Mouse (Mus musculus) MEL (cell line): ENCODE measurements at regions not wholly inside any gene's neighbourhood (a gene's known extent, or its start where the extent isn't known, plus 50 kb on each side); places are given as distances from the start of the nearest gene placed in this dataset.

Experiments
- DNase-seq: peaks from one replicate; pipeline ENCODE4 v3.0.0; 2011; ENCODE audit warnings: low read depth, low spot score
- H3K27ac ChIP-seq: 2 replicates; pipeline ENCODE4 v1.5.1; 2012; ENCODE audit warnings: low read depth, mild to moderate bottlenecking, control low read depth, low read length, moderate library complexity; ENCODE audit not compliant: control insufficient read depth
- H3K27me3 ChIP-seq, 2 experiments: fragments of 150-350 bp in 1 of 2; sonication (generic) in 1 of 2; 2 replicates each; pipeline ENCODE4 v1.6.1; 2012; ENCODE audit warnings: low read length in 2 of 2, mild to moderate bottlenecking in 2 of 2, improper control_type of control experiment in 1 of 2, moderate library complexity in 1 of 2; ENCODE audit not compliant: insufficient read depth in 2 of 2, control insufficient read depth in 1 of 2
- H3K36me3 ChIP-seq, 2 experiments: 2 replicates each; pipeline ENCODE4 v1.6.1; 2012 to 2014; ENCODE audit warnings: low read length in 2 of 2, improper control_type of control experiment in 1 of 2, inconsistent platforms in 1 of 2, mild to moderate bottlenecking in 1 of 2; ENCODE audit not compliant: insufficient read depth in 2 of 2, control insufficient read depth in 1 of 2
- H3K4me1 ChIP-seq, 2 experiments: fragments of 150-350 bp in 1 of 2; sonication (generic) in 1 of 2; 2 replicates each; pipeline ENCODE4 v1.6.1; 2012; ENCODE audit warnings: low read length in 2 of 2, improper control_type of control experiment in 1 of 2, mild to moderate bottlenecking in 1 of 2; ENCODE audit not compliant: insufficient read depth in 2 of 2, control insufficient read depth in 1 of 2
- H3K4me3 ChIP-seq, 2 experiments: fragments of 150-350 bp in 1 of 2; sonication (generic) in 1 of 2; 2 replicates each; pipeline ENCODE4 v1.5.1; 2012; ENCODE audit warnings: low read depth in 2 of 2, low read length in 2 of 2, mild to moderate bottlenecking in 2 of 2, moderate library complexity in 2 of 2, control low read depth in 1 of 2, improper control_type of control experiment in 1 of 2; ENCODE audit not compliant: control insufficient read depth in 1 of 2, insufficient read depth in 1 of 2
- H3K79me2 ChIP-seq: 2 replicates; pipeline ENCODE4 v1.6.1; 2012; ENCODE audit warnings: mild to moderate bottlenecking, low read length, moderate library complexity; ENCODE audit not compliant: control insufficient read depth, poor library complexity, insufficient read depth
- H3K9ac ChIP-seq: 2 replicates; pipeline ENCODE4 v1.6.1; 2012; ENCODE audit warnings: low read depth, mild to moderate bottlenecking, control low read depth, low read length, moderate library complexity; ENCODE audit not compliant: control insufficient read depth, poor library complexity, severe bottlenecking
- H3K9me3 ChIP-seq: fragments of 150-350 bp; sonication (generic); replicated peaks from 2 replicates; pipeline ENCODE4 v1.6.1; 2012; ENCODE audit warnings: mild to moderate bottlenecking, low read length, improper control_type of control experiment, moderate library complexity; ENCODE audit not compliant: insufficient read depth
- CHD2 ChIP-seq: IDR thresholded peaks from 2 replicates; pipeline ENCODE4 v1.6.1; 2011; ENCODE audit warnings: low read length, improper control_type of control experiment
- CTCF ChIP-seq, 3 experiments: IDR thresholded peaks in 2 of 3; conservative IDR thresholded peaks in 1 of 3; 2 replicates each; pipeline ENCODE4 v1.5.1; 2011 to 2012; ENCODE audit warnings: low read length in 3 of 3, low read depth in 2 of 3, mild to moderate bottlenecking in 2 of 3, improper control_type of control experiment in 1 of 3, inconsistent platforms in 1 of 3, mixed read lengths in 1 of 3, moderate library complexity in 1 of 3; ENCODE audit not compliant: control insufficient read depth in 1 of 3, insufficient read depth in 1 of 3, poor library complexity in 1 of 3, severe bottlenecking in 1 of 3
- E2F4 ChIP-seq: IDR thresholded peaks from 2 replicates; pipeline ENCODE4 v1.6.1; 2011; ENCODE audit warnings: low read depth, low read length, improper control_type of control experiment, borderline replicate concordance
- ETS1 ChIP-seq: IDR thresholded peaks from 2 replicates; pipeline ENCODE4 v1.6.1; 2012; ENCODE audit warnings: low read depth, mild to moderate bottlenecking, inconsistent platforms, low read length, improper control_type of control experiment, moderate library complexity
- GATA1 ChIP-seq: IDR thresholded peaks from 2 replicates; pipeline ENCODE4 v1.6.1; 2011; ENCODE audit warnings: low read depth, low read length, improper control_type of control experiment
- MAFK ChIP-seq: IDR thresholded peaks from 2 replicates; pipeline ENCODE4 v1.6.1; 2011; ENCODE audit warnings: low read depth, mild to moderate bottlenecking, low read length, improper control_type of control experiment, borderline replicate concordance
- MEF2A ChIP-seq: IDR thresholded peaks from 2 replicates; pipeline ENCODE4 v1.6.1; 2014; ENCODE audit warnings: low read depth, mild to moderate bottlenecking, inconsistent platforms, low read length, improper control_type of control experiment; ENCODE audit not compliant: poor library complexity, insufficient replicate concordance, severe bottlenecking; ENCODE audit errors: extremely low read depth
- MXI1 ChIP-seq: IDR thresholded peaks from 2 replicates; pipeline ENCODE4 v1.6.1; 2011; ENCODE audit warnings: mild to moderate bottlenecking, low read depth, low read length, improper control_type of control experiment
- POLR2A ChIP-seq, 2 experiments: IDR thresholded peaks; 2 replicates each; pipeline ENCODE4 v1.6.1; 2011 to 2012; ENCODE audit warnings: low read length in 2 of 2, mild to moderate bottlenecking in 2 of 2, control low read depth in 1 of 2, improper control_type of control experiment in 1 of 2, low read depth in 1 of 2, moderate library complexity in 1 of 2; ENCODE audit not compliant: control insufficient read depth in 1 of 2, insufficient read depth in 1 of 2, poor library complexity in 1 of 2
- POLR2AphosphoS2 ChIP-seq: IDR thresholded peaks from 2 replicates; pipeline ENCODE4 v1.6.1; 2011; ENCODE audit warnings: low read length, improper control_type of control experiment
- POLR2AphosphoS5 ChIP-seq: IDR thresholded peaks from 2 replicates; pipeline ENCODE4 v1.6.1; 2012; ENCODE audit warnings: low read depth, borderline replicate concordance, mild to moderate bottlenecking, inconsistent platforms, low read length, moderate library complexity, mixed read lengths
- RAD21 ChIP-seq: IDR thresholded peaks from 2 replicates; pipeline ENCODE4 v1.6.1; 2011; ENCODE audit warnings: mild to moderate bottlenecking, low read depth, low read length, improper control_type of control experiment
- RCOR1 ChIP-seq: IDR thresholded peaks from 2 replicates; pipeline ENCODE4 v1.6.1; 2012; ENCODE audit warnings: low read depth, mild to moderate bottlenecking, inconsistent platforms, low read length, improper control_type of control experiment
- SMC3 ChIP-seq: IDR thresholded peaks from 2 replicates; pipeline ENCODE4 v1.6.1; 2011; ENCODE audit warnings: low read depth, low read length, improper control_type of control experiment
- TAL1 ChIP-seq: IDR thresholded peaks from 2 replicates; pipeline ENCODE4 v1.6.1; 2012; ENCODE audit warnings: mild to moderate bottlenecking, inconsistent platforms, low read length, moderate library complexity, mixed read lengths
- UBTF ChIP-seq: IDR thresholded peaks from 2 replicates; pipeline ENCODE4 v1.6.1; 2012; ENCODE audit warnings: low read depth, mild to moderate bottlenecking, inconsistent platforms, low read length, improper control_type of control experiment, moderate library complexity, borderline replicate concordance; ENCODE audit not compliant: insufficient read depth
- USF2 ChIP-seq, 2 experiments: IDR thresholded peaks; 2 replicates each; pipeline ENCODE4 v1.6.1; 2011 to 2012; ENCODE audit warnings: improper control_type of control experiment in 2 of 2, low read length in 2 of 2, borderline replicate concordance in 1 of 2, inconsistent platforms in 1 of 2, low read depth in 1 of 2, mild to moderate bottlenecking in 1 of 2; ENCODE audit not compliant: insufficient read depth in 1 of 2
- ZC3H11A ChIP-seq: IDR thresholded peaks from 2 replicates; pipeline ENCODE4 v1.6.1; 2012; ENCODE audit warnings: low read depth, mild to moderate bottlenecking, inconsistent platforms, low read length, improper control_type of control experiment

DNA sequence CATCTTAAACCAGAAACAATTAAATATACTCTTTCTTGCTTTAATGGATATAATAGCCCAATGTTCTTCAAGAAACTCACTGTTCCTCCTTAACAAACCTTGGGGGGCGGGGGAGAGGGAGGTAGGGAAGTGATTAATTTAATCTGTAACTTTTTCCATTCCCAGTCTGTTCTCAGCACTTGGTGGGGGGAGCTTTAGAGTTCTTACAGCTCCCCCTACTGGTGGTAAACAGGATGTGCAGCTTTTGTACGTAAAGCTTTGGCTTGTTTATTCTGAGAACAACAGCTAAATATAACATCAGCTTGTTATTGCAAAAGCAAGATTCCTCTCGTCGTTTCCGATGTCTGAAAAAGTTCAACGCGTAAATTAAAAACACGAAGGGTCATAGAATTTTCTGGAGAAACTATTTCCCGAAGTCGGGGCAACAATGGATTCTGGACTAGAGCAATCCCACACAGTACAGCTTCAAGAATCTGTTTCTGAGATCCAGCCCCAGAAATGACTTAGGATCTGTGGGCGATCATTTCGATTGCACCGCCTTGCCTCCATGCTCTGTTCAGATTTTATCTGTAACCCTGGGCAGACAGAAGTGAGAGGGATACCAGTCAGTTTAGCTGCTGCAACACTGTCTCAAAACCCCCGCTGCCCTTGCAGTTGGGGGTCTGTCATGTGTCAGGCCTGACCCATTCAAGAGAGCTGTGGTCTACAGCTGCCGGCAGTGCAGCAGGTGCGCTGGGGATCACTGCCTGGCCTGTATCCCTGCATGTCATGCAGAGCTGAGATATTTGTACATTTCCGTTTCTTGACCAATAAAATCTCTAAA is 183.1 kb upstream of the Ednrb start:
- Histone ChIP-seq H3K4me1 (no peaks in the 10 kb centered on the region), H3K9me3 (no peaks in the 10 kb centered on the region), H3K27ac (no peak overlapping the region), H3K79me2 (no peaks in the 10 kb centered on the region), H3K27me3 (no peaks in the 10 kb centered on the region), H3K9ac (no peak overlapping the region), H3K4me3 (no peak overlapping the region), H3K36me3 (no peaks in the 10 kb centered on the region)
- TF ChIP-seq UBTF (no peak), ZC3H11A (0 out of 2 replicates have a peak, but pooled peaks have one; percentile 4), POLR2AphosphoS2 (no peak), RCOR1 (no peak), E2F4 (no peak), CHD2 (no peak), POLR2AphosphoS5 (no peak), CTCF (IDR thresholded peaks at IDR 0.05 in 2 of 3, conservative IDR thresholded peaks at IDR 0.05 in 1 of 3; ENCODE audit: control insufficient read depth in 1 of 3, insufficient read depth in 1 of 3, low read depth in 2 of 3, low read length in 3 of 3, poor library complexity in 1 of 3, severe bottlenecking in 1 of 3) (peak; percentile 42 to 61 (median 48)), SMC3 (peak; percentile 58), MXI1 (no peak), ETS1 (no peak), RAD21 (peak; percentile 37)
- DNase-seq = peak; percentile 23

DNA sequence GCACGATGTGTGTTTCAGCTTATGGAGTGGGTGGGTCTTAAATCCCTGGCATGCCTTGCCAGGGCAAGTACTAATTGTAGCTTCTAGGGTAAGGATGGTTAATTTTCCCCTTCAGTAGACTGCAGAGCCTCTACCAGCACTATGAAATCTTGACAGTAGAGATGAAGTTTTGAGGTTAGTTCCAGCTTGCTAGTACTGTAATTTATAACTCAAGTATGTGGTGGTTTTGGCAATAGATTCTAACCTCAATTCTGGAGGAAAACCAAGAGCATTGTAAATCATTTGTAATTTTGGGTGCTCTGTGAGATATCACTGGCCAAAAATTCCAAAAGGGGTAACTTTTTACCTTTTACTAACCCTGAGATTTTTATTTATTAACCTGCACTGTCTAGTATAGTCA is 164.3 kb upstream of the Ednrb start:
- Histone ChIP-seq H3K27me3 (no peaks in the 10 kb centered on the region), H3K36me3 (no peaks in the 10 kb centered on the region), H3K9me3 (no peaks in the 10 kb centered on the region), H3K27ac (no peak overlapping the region), H3K4me3 (no peak overlapping the region), H3K4me1 (no peaks in the 10 kb centered on the region), H3K79me2 (no peaks in the 10 kb centered on the region), H3K9ac (no peak overlapping the region)
- no peak for DNase-seq
- TF ChIP-seq TAL1 (no peak), CTCF (IDR thresholded peaks at IDR 0.05 in 2 of 3, conservative IDR thresholded peaks at IDR 0.05 in 1 of 3; ENCODE audit: control insufficient read depth in 1 of 3, insufficient read depth in 1 of 3, low read depth in 2 of 3, low read length in 3 of 3, poor library complexity in 1 of 3, severe bottlenecking in 1 of 3) (no peak), MEF2A (no peak), POLR2A (IDR thresholded peaks at IDR 0.05; ENCODE audit: control insufficient read depth in 1 of 2, insufficient read depth in 1 of 2, low read depth in 1 of 2, low read length in 2 of 2, poor library complexity in 1 of 2) (no peak), CHD2 (no peak), MXI1 (no peak), USF2 (IDR thresholded peaks at IDR 0.05; ENCODE audit: borderline replicate concordance in 1 of 2, insufficient read depth in 1 of 2, low read depth in 1 of 2, low read length in 2 of 2) (no peak), GATA1 (no peak), MAFK (no peak)
